Mouse (Mus musculus) thymus, postnatal 36 days (tissue): ENCODE data around the gene Arsa.
"Not testable (repeated sequence)": the region's sequence is repeated elsewhere in the genome, so short reads cannot be mapped to it uniquely, and the experiment has no call there.

ENCODE experiments used
- DNase-seq, 2 experiments: peaks; one replicate each; pipeline ENCODE4 v3.0.0; 2022; ENCODE audit warnings: mixed read lengths in 2 of 2

Gene Arsa

DNA sequence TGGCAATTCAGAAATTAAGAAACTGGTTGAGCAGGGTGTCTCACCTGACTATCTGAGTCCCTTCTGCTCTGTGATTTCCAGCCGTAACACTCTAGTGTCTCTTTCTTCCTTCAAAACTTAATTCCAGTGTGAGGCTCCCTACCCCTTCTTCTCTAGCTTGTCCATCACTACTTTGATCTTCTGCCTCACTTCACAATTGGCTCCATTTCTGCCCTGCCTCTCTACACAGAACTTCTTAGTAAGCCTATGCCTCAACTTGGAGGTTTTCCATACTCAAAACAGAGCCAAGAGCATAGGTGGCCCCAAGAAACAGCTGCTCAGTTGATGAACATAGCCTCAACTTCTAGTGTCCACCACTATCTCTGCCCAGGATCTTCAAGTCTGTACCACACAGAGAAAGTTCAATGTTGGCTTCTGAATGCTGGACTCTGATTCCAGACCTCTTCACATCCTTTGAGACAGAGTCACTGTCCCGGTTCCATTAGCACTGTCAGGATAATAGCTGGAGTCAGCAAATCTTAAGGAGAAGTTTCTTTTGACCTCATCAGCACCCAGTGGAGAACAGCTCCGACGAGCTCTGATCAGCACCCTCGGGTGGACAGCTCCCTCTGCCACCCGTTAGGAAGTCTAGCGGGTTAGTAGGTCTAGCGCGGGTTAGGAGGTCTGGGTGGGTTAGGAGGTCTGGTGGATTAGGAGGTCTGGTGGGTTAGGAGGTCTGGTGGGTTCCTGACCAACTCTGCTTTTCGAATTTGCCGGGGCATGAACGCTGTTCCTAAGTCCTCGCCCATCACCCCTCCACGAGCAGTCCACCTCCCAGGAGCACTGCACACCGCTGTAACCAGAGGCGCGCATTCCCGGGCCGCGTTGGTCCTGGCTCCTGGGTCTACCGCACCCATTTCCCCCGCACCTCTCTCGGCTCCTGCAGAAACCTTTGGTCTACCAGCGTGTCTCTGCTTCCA is 24.0 kb downstream of the Arsa start:
- peak; percentile 36 to 48 for DNase-seq

DNA sequence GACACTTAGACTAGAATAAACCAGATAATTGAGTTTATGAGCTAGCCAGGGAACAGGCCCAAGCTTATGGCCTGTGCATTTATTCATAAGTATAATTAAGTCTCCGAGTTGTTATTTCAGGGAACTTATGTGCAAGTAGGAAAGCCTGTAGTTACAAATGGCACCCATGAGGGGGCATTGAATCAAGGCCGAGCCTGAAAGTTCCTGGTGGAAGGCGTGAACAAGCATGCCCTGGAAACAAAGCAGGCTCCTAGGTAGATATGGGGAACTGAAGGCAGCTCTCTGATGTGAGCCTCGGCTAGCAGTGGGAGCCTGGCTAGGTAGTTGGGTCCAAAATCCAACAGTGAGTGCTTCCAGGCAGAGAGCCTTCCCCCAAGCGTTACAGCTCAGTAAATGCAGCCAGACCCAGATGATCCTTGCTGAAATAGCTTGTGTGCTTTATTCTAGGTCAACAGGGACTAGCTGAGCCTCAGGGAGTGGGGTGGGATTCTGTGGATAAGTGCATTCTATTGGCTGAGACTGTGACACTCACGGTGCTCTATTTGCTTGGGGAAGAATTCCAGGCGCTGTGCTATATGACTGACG is 34.6 kb downstream of the Arsa start:
- no peak for DNase-seq

DNA sequence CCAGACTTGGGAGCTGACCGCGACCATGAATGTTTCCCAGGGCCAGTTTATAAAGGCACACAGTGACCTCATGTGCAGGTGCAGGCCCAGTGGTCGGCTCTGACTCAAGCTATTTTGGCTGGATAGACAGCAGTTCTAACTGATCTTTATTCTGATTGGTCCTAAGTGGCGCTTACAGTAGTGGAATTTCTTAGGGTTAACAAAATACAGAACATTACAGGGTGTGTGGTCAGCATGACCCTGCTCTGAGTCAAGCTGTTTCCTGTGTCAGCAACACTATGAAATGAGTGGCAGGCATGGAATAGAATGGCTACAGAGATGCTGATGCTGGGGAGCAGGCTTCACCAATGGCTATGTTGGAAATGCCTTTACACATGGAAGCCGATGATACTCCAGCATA is 41.3 kb downstream of the Arsa start:
- DNase-seq: no peak

DNA sequence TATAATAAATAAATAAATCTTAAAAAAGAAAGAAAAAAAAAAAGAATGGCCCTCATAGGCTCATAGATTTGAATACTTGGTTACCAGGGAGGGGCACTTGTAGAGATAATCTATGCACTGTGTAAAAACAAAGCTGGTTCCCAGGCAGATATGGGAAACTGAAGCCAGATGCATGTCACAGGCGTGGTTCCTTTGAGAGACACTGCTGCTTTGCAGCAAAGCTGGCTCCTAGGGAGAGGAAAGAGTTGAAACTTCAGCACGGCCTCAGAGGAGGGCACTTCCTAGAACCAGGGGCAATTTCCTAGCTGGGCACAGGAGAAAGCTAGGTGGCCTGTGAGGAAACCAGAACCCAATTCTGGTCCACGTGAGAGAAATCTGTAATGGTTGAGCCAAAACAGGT is 43.1 kb downstream of the Arsa start:
- DNase-seq: no peak

DNA sequence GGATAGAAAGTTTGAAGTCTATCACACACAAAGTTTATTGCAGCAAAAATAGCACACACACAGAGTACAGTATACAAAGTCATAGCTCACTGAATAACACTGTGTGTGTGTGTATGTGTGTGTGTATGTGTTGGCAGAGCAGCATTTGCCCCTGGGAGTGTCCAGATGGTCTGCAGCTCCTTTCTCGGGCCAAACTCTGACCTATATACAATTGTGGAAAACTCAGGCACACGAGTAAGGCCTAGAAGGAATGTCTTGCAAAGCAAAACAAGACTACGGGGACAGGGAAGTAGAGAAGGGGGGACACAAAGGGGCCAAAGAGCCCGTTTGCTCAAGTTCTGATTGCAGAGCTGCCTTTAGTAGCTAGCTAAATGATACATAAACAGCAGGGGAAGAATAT is 44.3 kb downstream of the Arsa start:
- DNase-seq: no peak

DNA sequence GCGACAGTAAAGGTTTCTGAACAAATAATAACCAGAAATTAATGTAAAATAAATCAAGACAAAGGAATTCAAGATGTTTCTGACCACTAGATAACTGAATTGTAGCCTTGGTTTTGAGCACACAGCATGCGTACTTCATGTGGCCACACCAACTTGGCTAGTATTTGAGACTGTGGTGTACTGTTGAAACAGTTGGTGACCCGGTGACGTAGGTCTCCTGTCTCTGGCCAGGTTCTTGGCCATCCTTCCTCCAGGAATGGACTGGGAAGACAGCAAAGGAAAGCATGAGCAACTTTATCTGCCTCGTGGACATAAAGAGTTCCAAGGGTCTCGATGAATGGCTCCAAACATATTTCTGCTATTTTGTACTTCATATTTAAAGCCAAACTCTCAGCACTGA is 45.4 kb downstream of the Arsa start:
- DNase-seq: no peak

DNA sequence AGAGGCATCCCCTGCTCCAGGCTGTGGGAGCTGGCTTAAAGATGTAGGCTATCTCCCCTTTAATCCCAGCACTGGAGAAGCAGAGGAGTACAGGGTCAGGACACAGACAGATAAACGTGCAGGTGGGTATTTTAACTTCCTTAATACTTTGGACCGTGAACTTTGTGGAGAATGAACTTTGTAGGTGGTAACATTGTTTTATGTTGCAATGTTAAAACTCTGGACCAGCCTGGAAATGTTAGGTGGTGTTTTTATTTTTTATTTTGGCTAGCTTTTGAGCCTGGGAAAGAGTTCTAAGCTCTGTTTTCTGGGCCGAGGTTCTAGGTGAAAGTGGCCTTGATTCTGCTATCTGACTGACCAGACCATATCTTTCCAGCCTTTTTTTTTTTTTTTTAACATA is 46.0 kb downstream of the Arsa start:
- DNase-seq: no peak

DNA sequence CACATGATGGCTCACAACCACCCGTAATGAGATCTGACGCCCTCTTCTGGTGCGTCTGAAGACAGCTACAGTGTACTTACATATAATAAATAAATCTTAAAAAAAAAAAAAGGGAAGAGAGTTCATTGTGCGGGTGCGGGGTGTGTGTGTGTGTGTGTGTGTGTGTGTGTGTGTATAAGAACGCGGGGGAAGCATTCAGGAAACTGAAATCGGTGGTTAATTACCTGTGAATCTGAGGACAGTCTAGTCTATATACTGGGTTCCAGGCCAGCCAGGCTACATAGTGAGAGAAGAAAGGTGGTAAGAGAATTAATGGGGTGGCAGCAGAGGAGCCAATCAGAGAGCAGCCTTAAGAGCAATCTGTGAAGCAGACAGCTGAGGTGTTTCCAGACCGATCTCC is 46.5 kb downstream of the Arsa start:
- DNase-seq: not testable (repeated sequence)

DNA sequence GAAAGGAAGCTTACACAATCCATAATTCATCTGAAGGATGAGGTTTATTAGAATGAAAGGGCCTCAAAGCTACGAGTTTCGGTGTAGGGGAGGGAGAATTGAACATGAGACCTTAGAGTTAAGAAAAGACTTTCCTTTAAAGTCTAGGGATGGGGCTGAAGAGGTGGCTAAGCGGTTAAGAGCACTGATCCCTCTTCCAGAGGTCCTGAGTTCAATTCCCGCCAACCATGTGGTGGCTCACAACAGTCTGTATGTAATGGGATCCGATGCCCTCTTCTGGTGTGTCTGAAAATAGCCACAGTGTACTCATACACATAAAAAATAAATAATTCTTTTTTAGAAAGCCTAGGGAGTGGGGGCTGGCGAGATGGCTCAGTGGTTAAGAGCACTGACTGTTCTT is 46.9 kb downstream of the Arsa start:
- DNase-seq: no peak

DNA sequence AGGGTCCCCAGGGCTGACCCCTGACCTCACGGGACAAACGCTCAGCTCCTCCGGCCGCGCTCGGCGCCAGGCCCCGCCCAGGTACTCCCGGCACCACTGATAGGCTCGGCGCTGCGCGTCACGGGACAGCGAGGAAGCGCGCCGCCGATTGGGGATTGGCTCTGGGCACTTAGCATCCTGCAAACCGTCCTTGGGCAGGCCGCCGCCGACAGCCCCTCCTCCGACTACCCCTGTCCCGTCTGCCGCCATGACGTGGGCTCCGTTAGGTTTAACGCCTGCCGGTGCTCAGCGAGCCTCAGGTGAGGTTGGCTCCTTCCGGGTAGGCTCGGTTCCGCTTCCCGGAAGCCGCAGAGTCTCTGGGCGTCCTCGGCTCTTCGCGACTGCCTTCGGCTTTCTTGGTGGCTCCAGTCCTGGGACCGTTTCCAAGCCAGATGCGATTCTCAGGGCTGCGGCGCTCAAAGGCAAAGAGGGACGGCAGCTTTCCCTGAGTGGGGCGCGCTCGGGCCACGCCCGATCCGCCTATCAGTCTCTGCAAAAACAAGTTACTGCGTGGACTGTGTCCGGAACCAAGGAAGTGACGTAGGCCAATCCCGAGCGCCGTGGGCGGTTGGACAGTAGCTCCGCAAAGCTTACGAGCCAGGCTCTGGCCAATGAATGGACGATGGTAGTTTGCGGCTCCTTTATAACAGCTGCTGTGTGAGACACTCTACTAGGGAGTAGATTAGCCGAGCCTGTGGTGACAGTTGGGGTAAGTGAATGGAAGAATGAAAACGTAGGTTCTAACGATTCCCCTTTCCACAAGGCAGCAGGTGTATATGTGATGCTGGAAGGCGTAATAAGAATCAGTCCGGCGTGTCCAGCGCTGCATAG is 47.6 kb downstream of the Arsa start, which contains the start of the genes C730034F03Rik, Gm44502 and Chkb:
C730034F03Rik (plus strand) TSS at position 238 of the 870 bp plus-strand sequence.
Gm44502 (minus strand) TSS at position 345 of the 870 bp plus-strand sequence.
Chkb (minus strand) TSS at position 557 of the 870 bp plus-strand sequence.
- peak; percentile 89 to 95 for DNase-seq

DNA sequence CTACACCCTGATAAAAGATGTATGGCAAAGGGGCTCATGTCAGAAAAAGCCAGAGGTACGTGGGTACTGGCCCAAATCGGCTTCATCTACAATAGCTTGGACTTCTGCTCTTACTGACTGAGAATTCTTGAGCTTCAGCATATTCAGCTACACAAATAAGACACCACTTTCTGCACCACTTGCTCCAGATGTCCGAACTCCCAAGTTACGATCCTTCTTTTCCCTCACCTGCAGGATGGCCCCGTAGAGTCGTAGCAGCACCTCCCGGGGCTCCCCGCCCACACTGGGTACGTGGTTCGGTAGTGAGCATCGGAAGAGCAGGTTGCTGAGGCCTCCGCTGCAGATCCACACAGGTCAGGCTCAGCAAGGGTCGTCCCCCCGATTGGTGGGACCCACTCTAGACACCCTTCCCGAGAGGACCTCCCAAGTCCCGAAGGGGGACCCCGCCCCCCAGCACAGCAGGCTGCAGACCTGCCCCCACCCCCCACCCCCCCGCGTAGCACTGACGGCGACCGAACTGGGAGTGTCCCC is 48.3 kb downstream of the Arsa start:
- DNase-seq: no peak

DNA sequence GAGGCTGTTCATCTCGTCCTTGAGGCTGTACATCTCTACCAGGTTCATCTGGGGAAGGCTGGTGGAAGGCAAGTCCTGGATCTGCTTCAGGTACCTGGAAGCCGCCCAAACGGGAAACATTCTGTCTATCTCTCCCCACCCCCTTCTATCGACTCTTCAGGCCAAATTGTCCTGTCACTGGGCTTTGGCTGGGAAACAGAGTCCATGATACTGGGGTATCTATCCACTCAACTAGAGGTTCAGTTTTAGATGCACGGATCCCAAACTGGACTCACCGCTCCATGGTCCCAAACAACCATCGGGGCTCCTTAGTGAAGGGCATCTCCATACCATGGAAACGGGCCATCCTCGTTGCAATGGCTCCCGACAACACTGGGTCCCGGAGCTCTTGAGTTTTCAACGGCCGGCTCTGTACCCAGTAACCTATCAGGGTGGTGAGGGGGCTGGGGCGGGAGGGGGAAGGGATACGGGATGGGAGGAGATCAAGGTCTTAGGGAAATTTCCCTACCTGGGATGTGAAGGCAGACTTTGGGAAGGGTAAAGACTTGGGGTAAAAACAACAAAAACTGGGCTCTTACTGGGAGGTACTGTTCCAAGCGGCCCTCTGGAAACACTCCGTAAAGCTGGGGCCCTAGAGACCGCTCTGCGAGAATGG is 49.0 kb downstream of the Arsa start:
- DNase-seq: no peak

DNA sequence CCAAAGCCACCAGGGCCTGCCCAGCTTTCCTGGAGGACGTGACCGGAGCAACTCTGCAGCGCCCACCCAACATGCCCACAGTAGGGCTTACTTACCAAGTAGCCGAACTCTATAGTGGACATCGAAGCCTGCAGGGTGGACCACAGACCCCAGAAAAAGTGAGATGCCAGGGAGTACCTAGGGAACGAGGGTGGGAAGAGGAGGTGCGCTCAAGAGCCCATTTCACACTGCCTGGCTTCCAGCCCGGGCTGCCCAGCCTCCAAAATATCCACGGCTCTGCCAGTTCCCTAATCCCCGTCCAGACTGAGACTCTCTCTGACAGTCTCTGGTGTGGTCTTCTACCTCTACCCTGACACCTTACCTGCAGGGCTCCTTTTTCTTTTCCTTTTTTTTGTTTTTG is 50.5 kb downstream of the Arsa start:
- DNase-seq: no peak

DNA sequence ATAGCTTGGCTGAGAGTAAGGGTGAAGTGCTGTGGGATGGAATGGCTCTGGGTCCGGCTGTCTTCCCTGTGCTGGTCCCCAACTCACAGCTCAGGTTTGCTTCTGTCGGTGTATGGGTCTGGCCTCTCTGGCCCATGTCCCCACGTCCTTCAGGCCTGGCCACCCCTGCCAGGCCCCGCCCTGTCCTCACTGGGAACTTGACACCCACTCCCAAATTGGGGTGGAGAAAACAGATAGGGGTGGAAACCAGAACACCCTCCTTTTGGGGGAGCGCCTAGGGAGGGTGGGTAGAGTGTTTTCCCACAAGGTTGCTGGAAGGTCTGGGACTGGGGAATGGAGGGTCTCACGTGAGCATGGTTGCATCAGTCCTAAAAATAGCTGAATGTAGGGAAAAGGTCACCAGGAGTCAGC is 51.5 kb downstream of the Arsa start, which contains the start of gene Cpt1b:
Cpt1b (minus strand) TSS at position 153 of the 411 bp plus-strand sequence.
- no peak for DNase-seq

DNA sequence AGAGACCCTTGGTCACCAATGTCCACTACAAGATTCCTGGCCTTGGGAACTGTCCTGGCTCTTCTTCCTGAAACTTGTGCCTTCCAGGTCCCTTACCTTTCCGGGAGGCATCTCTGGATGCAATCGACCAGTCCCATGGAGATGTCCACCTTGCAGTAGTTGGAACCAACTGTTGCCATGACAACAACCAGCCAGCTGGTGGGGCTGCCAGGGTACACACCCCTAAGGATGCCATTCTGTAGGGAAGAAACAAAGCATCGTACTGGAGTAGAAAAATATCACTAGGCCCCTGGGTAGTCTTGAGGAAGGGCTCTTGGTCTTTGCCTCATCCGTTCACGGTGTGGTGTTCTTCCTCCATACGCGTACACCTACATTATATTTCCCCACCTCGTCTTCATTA is 52.6 kb downstream of the Arsa start:
- DNase-seq: no peak
